Mouse (Mus musculus) forebrain, embryonic 12.5 days (tissue): ENCODE measurements around the gene Lpin2. TPM values are rescaled to one million over a fixed set of nuclear protein-coding genes. Genes with fewer than 3 reads are reported as not detected.

Source experiments
- ATAC-seq: fragments of 200-750 bp; cut with Nextera tagmentation; 2 replicates; pipeline ENCODE4 v1.8.0; 2017; ENCODE audit warnings: moderate TSS enrichment; ENCODE audit not compliant: low FRiP score
- H3K27ac ChIP-seq: fragments of 300-500 bp; sonication (generic); 2 replicates; pipeline ENCODE4 v1.5.1; 2016; ENCODE audit warnings: mild to moderate bottlenecking
- H3K27me3 ChIP-seq: fragments of 300-500 bp; sonication (generic); 2 replicates; pipeline ENCODE4 v1.6.1; 2016; ENCODE audit warnings: mild to moderate bottlenecking
- H3K36me3 ChIP-seq: fragments of 300-500 bp; sonication (generic); replicated peaks from 2 replicates; pipeline ENCODE4 v1.6.1; 2016; ENCODE audit warnings: mild to moderate bottlenecking
- H3K4me1 ChIP-seq: fragments of 300-500 bp; sonication (generic); 2 replicates; pipeline ENCODE4 v1.6.1; 2016
- H3K4me2 ChIP-seq: fragments of 300-500 bp; sonication (generic); 2 replicates; pipeline ENCODE4 v1.6.1; 2016; ENCODE audit warnings: mild to moderate bottlenecking, moderate library complexity
- H3K4me3 ChIP-seq: fragments of 300-500 bp; sonication (generic); replicated peaks from 2 replicates; pipeline ENCODE4 v1.5.1; 2016; ENCODE audit warnings: mild to moderate bottlenecking
- H3K9ac ChIP-seq: fragments of 300-500 bp; sonication (generic); 2 replicates; pipeline ENCODE4 v1.6.1; 2016; ENCODE audit warnings: mild to moderate bottlenecking
- H3K9me3 ChIP-seq: fragments of 300-500 bp; sonication (generic); 2 replicates; pipeline ENCODE4 v1.6.1; 2016
- WGBS: fragments of 180-500 bp; shearing (Covaris S2); methylation state at CpG from one replicate; pipeline ENCODE4 v1.1.7; 2016; 5-methylcytosine and 5-hydroxymethylcytosine counted together
- polyA plus RNA-seq: library from polyadenylated mRNA; unstranded; fragments of >200 nt; fragmentation: Nextera tagmentation; extraction: Ambion mirVana; gene quantifications from 2 replicates; pipeline ENCODE4 v1.2.1, GENCODE M21; 2016

Gene Lpin2
- polyA plus RNA-seq, 1 experiment from 2014 or later: 45.3 TPM

DNA sequence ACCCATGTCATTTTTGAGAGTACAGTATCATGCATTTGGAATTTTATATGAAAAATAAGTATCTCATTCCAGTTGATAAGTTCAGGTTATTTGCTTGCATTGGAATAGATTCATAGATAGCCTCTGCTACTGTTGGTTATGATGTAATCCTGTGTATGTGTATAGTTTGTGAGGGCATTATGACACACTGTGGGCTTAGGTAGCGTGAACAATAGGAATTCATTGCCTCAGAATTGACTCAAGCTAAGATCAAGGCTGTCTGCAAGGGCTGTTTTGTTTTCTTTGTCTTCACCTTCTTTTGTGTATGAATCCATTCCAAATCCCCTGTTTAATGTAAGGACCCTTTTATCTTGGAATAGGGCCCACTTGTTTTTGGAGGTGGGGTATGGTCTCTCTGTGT lies 10.7 kb downstream of the Lpin2 start:
- Histone ChIP-seq H3K4me1 (peaks cover 21% of the 10 kb centered on the region), H3K36me3 (no peaks in the 10 kb centered on the region), H3K9me3 (no peaks in the 10 kb centered on the region; the same call in 1 of the 2 replicates), H3K27me3 (no peaks in the 10 kb centered on the region), H3K4me2 (no peak overlapping the region), H3K4me3 (no peak overlapping the region), H3K9ac (no peak overlapping the region), H3K27ac (no peak overlapping the region)
- WGBS: 84% methylated on average over 1 of the region's 1 CpGs
- no peak for ATAC-seq

- 72% methylated on average over 1 of the region's 1 CpGs for whole genome bisulfite sequencing
- H3K4me3 ChIP-seq: no peak overlapping the region
- H3K27ac ChIP-seq: 0 out of 2 replicates have a peak overlapping the region, but pooled peaks have one; percentile 6
- no peak for ATAC-seq
- H3K36me3 ChIP-seq: no peaks in the 10 kb centered on the region
- peaks cover 21% of the 10 kb centered on the region for H3K4me1 ChIP-seq
- no peak overlapping the region for H3K4me2 ChIP-seq
- H3K9me3 ChIP-seq: no peaks in the 10 kb centered on the region; the same call in 1 of the 2 replicates
- H3K27me3 ChIP-seq: no peaks in the 10 kb centered on the region
- H3K9ac ChIP-seq: no peak overlapping the region
Measured at GRCm38 (mm10) chr17:71193485-71193884, 11.1 kb downstream of the Lpin2 start.

DNA sequence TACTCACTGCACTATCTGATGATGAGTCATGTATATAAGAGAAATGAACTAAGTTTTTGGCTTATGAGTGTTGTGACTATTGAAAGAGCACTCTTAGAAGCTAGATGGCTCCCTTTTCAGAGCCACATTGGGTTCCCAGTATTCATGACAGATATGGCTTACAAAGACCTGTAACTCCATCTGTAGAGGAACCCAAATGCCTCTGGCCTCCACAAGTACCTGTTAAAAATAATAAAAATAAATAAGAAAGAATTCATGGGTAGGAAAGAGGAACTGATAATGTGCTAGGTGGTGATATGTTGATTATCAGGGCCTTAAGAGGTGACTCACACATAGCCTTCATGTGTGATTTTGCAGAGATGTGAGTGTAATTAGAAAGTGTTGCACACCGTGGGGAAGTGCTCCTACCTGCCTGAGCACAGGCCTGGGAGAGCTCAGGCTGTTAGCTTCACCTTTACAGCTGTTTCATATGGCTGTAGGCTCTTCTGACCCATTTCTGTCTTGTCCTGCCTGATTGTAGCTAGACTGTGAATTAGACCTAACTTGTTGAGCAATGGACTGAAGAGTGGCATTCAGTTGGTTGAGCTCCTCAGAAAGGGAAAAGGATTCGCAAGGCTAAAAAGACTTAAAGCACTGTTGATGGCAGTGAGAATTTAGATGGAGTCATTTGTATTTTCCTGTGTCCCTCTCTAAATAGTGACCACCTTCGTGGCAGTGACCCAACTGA lies 12.7 kb downstream of the Lpin2 start:
- 93% methylated on average over 3 of the region's 3 CpGs for WGBS

GRCm38 (mm10) chr17:71195633-71196391 lies 13.5 kb downstream of the Lpin2 start:
- H3K9me3 ChIP-seq: no peaks in the 10 kb centered on the region
- H3K4me1 ChIP-seq: peaks cover 16% of the 10 kb centered on the region
- no peak overlapping the region for H3K9ac ChIP-seq
- H3K27me3 ChIP-seq: no peaks in the 10 kb centered on the region
- no peak overlapping the region for H3K4me2 ChIP-seq
- H3K27ac ChIP-seq: no peak overlapping the region
- ATAC-seq: peak; percentile 23; the same call in 1 of the 2 replicates
- H3K36me3 ChIP-seq: no peaks in the 10 kb centered on the region
- H3K4me3 ChIP-seq: no peak overlapping the region
- 55% methylated on average over 10 of the region's 10 CpGs for WGBS

More for the DNA sequence above, 12.7 kb downstream of the Lpin2 start:
- Histone ChIP-seq H3K36me3 (no peaks in the 10 kb centered on the region), H3K4me3 (no peak overlapping the region), H3K27ac (no peak overlapping the region), H3K27me3 (no peaks in the 10 kb centered on the region), H3K9me3 (no peaks in the 10 kb centered on the region), H3K4me1 (peaks cover 16% of the 10 kb centered on the region), H3K9ac (no peak overlapping the region), H3K4me2 (no peak overlapping the region)
- no peak for ATAC-seq

DNA sequence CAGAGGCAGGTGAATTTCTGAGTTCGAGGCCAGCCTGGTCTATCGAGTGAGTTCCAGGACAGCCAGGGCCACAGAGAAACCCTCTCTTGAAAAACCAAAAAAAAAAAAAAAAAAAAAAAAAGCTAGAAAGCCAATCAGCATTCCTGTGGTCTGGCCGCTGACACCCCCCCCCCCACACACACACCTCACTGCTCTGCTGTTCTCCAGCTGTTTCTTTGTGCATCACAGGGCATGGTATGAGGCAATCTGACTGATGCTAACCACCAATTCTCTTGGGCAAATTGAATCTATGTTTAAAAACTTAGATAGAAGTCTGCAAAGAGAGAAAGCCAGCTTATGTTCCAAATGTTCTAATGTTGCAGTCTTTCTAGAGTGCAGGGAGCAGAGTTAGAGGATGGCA lies 14.1 kb downstream of the Lpin2 start:
- Histone ChIP-seq H3K9ac (no peak overlapping the region), H3K9me3 (no peaks in the 10 kb centered on the region), H3K4me1 (peaks cover 16% of the 10 kb centered on the region), H3K27ac (no peak overlapping the region), H3K4me2 (no peak overlapping the region), H3K4me3 (no peak overlapping the region), H3K36me3 (no peaks in the 10 kb centered on the region), H3K27me3 (no peaks in the 10 kb centered on the region)
- ATAC-seq: no peak
- WGBS: 83% methylated on average over 3 of the region's 3 CpGs

DNA sequence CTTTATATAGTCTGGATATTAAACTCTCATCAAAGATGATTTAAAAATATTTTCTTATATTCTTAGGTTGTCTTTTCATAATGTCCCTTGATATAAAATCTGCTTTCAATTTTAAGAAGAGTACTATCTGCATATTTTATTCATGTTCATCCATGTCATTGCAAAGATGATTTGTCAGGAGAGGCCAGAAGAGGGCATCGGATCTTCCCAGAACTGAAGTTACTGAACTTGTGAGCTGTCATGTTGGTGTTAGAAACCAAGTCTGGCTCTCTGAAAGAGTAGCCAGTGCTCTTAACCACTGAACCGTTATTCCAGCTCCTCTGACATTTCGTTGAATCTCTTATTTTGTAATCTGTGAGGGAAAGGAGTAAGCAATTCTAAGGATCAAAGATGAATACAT lies 17.0 kb downstream of the Lpin2 start:
- Histone ChIP-seq H3K4me3 (no peak overlapping the region), H3K9me3 (no peaks in the 10 kb centered on the region), H3K9ac (no peak overlapping the region), H3K27ac (no peak overlapping the region), H3K36me3 (no peaks in the 10 kb centered on the region), H3K4me1 (peaks cover 14% of the 10 kb centered on the region), H3K4me2 (no peak overlapping the region), H3K27me3 (no peaks in the 10 kb centered on the region)
- no peak for ATAC-seq
- 79% methylated on average over 3 of the region's 3 CpGs for WGBS

DNA sequence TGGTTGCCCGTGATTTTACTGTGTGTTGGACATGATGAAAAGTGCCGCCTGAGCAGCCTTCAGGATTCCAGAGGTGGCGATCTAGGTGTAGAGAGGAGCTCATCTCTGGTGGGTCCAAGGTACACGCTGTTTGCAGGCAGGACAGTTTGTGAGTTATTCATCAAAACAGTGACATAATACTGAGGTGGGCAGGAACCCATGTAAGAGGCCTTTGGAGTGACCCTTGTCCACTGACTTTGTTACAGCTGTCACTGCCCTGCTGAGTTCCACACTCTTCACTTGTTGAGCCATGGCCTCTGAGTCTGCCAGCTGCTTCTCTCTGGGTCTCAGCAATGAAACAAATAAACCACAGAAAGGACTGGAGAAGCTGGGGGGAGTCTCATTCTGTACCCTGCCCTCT lies 19.8 kb downstream of the Lpin2 start:
- Histone ChIP-seq H3K4me2 (no peak overlapping the region), H3K4me1 (peaks cover 8% of the 10 kb centered on the region), H3K36me3 (no peaks in the 10 kb centered on the region), H3K27ac (no peak overlapping the region), H3K9me3 (no peaks in the 10 kb centered on the region), H3K4me3 (no peak overlapping the region), H3K9ac (no peak overlapping the region), H3K27me3 (no peaks in the 10 kb centered on the region)
- ATAC-seq: no peak
- 78% methylated on average over 4 of the region's 4 CpGs for WGBS

GRCm38 (mm10) chr17:71203998-71204808 lies 21.8 kb downstream of the Lpin2 start:
- ATAC-seq: no peak
- no peaks in the 10 kb centered on the region for H3K27me3 ChIP-seq
- peaks cover 8% of the 10 kb centered on the region for H3K4me1 ChIP-seq
- WGBS: 92% methylated on average over 9 of the region's 9 CpGs
- H3K4me3 ChIP-seq: no peak overlapping the region
- no peak overlapping the region for H3K4me2 ChIP-seq
- 0 out of 2 replicates have a peak, but pooled peaks cover 4% of the 10 kb centered on the region for H3K9me3 ChIP-seq
- H3K36me3 ChIP-seq: no peaks in the 10 kb centered on the region
- H3K27ac ChIP-seq: no peak overlapping the region
- H3K9ac ChIP-seq: no peak overlapping the region

DNA sequence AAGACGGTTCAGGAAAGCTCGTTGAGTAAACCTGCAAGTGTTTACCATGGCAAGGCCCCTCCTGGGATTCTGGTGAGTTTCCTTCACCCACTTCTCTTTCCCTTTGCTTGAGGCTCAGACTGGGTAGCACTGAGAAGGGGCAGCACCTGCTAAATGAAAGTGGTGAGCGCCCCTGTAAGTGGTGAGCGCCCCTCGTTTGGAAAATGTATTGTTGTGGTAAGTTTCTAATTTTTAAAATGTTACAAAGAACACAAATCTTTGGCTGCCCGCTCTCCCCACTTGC lies 22.4 kb downstream of the Lpin2 start:
- Histone ChIP-seq H3K4me2 (no peak overlapping the region), H3K27me3 (no peaks in the 10 kb centered on the region), H3K9ac (no peak overlapping the region), H3K4me1 (peaks cover 8% of the 10 kb centered on the region), H3K27ac (no peak overlapping the region), H3K9me3 (0 out of 2 replicates have a peak, but pooled peaks cover 4% of the 10 kb centered on the region), H3K36me3 (no peaks in the 10 kb centered on the region), H3K4me3 (no peak overlapping the region)
- ATAC-seq: no peak
- WGBS: 89% methylated on average over 6 of the region's 6 CpGs

GRCm38 (mm10) chr17:71206136-71206893 lies 24.0 kb downstream of the Lpin2 start:
- 0 out of 2 replicates have a peak, but pooled peaks cover 4% of the 10 kb centered on the region for H3K9me3 ChIP-seq
- no peak overlapping the region for H3K27ac ChIP-seq
- no peak overlapping the region for H3K4me3 ChIP-seq
- no peaks in the 10 kb centered on the region for H3K27me3 ChIP-seq
- no peak overlapping the region for H3K4me2 ChIP-seq
- WGBS: 85% methylated on average over 12 of the region's 12 CpGs
- H3K9ac ChIP-seq: no peak overlapping the region
- peaks cover 8% of the 10 kb centered on the region for H3K4me1 ChIP-seq
- no peaks in the 10 kb centered on the region for H3K36me3 ChIP-seq
- no peak for ATAC-seq

DNA sequence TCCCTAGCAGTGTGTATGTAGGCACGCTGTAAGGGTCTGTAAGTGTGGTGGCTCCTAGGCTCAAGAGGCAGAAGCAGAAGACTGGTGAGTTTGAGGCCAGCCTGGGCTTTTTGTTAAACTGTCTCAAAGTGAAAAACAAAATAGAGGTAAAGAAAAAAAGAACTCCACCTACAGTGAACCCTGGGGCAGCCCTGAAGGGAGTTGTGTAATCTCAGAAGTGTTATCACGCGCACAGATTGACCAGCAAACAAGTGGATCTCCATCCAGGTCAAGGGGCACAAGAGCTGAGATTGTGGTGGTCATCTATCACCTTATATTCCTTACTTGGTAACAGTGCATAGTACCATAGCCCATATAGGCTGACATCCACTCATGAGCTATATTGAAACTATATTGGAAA lies 24.9 kb downstream of the Lpin2 start:
- no peaks in the 10 kb centered on the region for H3K27me3 ChIP-seq
- no peaks in the 10 kb centered on the region for H3K36me3 ChIP-seq
- no peak overlapping the region for H3K27ac ChIP-seq
- 0 out of 2 replicates have a peak, but pooled peaks cover 2% of the 10 kb centered on the region for H3K4me1 ChIP-seq
- 0 out of 2 replicates have a peak, but pooled peaks cover 4% of the 10 kb centered on the region for H3K9me3 ChIP-seq
- H3K9ac ChIP-seq: no peak overlapping the region
- no peak for ATAC-seq
- 100% methylated on average over 3 of the region's 3 CpGs for WGBS
- no peak overlapping the region for H3K4me3 ChIP-seq
- no peak overlapping the region for H3K4me2 ChIP-seq

DNA sequence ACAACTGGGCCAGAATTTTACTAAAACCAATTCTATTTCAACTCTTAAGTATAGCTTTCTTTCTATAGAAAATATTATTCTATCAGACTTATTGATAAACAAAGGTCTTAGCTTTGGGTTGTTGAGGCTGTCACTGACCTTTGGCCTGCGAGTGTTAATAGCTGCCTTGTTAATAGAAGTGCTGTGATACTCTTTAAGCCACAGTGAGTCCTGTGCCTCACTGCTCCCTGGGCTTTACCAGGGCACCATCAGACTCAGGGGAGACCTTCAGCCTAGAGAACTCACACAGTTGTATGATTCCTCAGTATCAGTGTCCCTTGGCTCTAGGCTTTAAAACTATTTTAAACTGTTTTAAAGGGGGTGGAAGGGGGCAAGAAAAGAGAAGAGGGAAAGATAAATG lies 26.0 kb downstream of the Lpin2 start:
- H3K4me3 ChIP-seq: no peak overlapping the region
- 0 out of 2 replicates have a peak, but pooled peaks cover 4% of the 10 kb centered on the region for H3K9me3 ChIP-seq
- no peak for ATAC-seq
- H3K4me1 ChIP-seq: no peaks in the 10 kb centered on the region
- H3K36me3 ChIP-seq: no peaks in the 10 kb centered on the region
- H3K27me3 ChIP-seq: no peaks in the 10 kb centered on the region
- 97% methylated on average over 1 of the region's 1 CpGs for WGBS
- H3K4me2 ChIP-seq: no peak overlapping the region
- no peak overlapping the region for H3K9ac ChIP-seq
- no peak overlapping the region for H3K27ac ChIP-seq
